Mouse (Mus musculus) forebrain, embryonic 11.5 days (tissue): ENCODE measurements around the gene Tnfrsf4. TPM values are rescaled to one million over a fixed set of nuclear protein-coding genes. Genes with fewer than 3 reads are reported as not detected.

Source experiments
- ATAC-seq: fragments of 200-750 bp; cut with Nextera tagmentation; replicated peaks from 2 replicates; pipeline ENCODE4 v1.8.0; 2017; ENCODE audit warnings: moderate TSS enrichment; ENCODE audit not compliant: low FRiP score
- DNase-seq: peaks from one replicate; pipeline ENCODE4 v3.0.0-alpha.2; 2017; ENCODE audit warnings: low spot score
- H3K27ac ChIP-seq: fragments of 300-500 bp; sonication (generic); 2 replicates; pipeline ENCODE4 v1.5.1; 2014; ENCODE audit warnings: low read depth, low read length
- H3K27me3 ChIP-seq: fragments of 300-500 bp; sonication (generic); 2 replicates; pipeline ENCODE4 v1.6.1; 2014; ENCODE audit warnings: mild to moderate bottlenecking, low read length, mixed read lengths; ENCODE audit not compliant: control insufficient read depth, insufficient read depth
- H3K36me3 ChIP-seq: fragments of 300-500 bp; sonication (generic); 2 replicates; pipeline ENCODE4 v1.6.1; 2014; ENCODE audit warnings: mild to moderate bottlenecking, low read length, moderate library complexity, mixed read lengths; ENCODE audit not compliant: control insufficient read depth, insufficient read depth
- H3K4me1 ChIP-seq: fragments of 300-500 bp; sonication (generic); replicated peaks from 2 replicates; pipeline ENCODE4 v1.6.1; 2014; ENCODE audit warnings: low read length, mixed read lengths; ENCODE audit not compliant: control insufficient read depth, insufficient read depth
- H3K4me2 ChIP-seq: fragments of 300-500 bp; sonication (generic); 2 replicates; pipeline ENCODE4 v1.6.1; 2014; ENCODE audit warnings: low read depth, mild to moderate bottlenecking, low read length, moderate library complexity, mixed read lengths; ENCODE audit not compliant: severe bottlenecking
- H3K4me3 ChIP-seq: fragments of 300-500 bp; sonication (generic); 2 replicates; pipeline ENCODE4 v1.5.1; 2014; ENCODE audit warnings: low read depth, low read length
- H3K9ac ChIP-seq: fragments of 300-500 bp; sonication (generic); 2 replicates; pipeline ENCODE4 v1.6.1; 2014; ENCODE audit warnings: low read length
- H3K9me3 ChIP-seq: fragments of 300-500 bp; sonication (generic); 2 replicates; pipeline ENCODE4 v1.6.1; 2016; ENCODE audit warnings: low read length, mixed read lengths; ENCODE audit not compliant: control insufficient read depth
- WGBS: fragments of 180-500 bp; shearing (Covaris S2); extraction: QIAGEN DNeasy Blood & Tissue Kit; methylation state at CpG from one replicate; pipeline ENCODE4 v1.1.7; 2014; 5-methylcytosine and 5-hydroxymethylcytosine counted together
- polyA plus RNA-seq: library from polyadenylated mRNA; unstranded; fragments of >200 nt; fragmentation: Nextera tagmentation; extraction: Ambion mirVana; gene quantifications from 2 replicates; pipeline ENCODE4 v1.2.1, GENCODE M21; 2014

Tnfrsf4 gene
- polyA plus RNA-seq, 1 experiment from 2014 or later = 0.53 TPM

GRCm38 (mm10) chr4:155991211-155991907, 22.3 kb upstream of the Tnfrsf4 start:
- H3K4me3 ChIP-seq = peak overlapping the region; percentile 89
- peak overlapping the region; percentile 91 for H3K4me2 ChIP-seq
- no peaks in the 10 kb centered on the region for H3K36me3 ChIP-seq
- peak overlapping the region; percentile 78 for H3K9ac ChIP-seq
- ATAC-seq (no peak), DNase-seq (no peak)
- WGBS = 92% methylated on average over 22 of the region's 22 CpGs
- no peaks in the 10 kb centered on the region for H3K27me3 ChIP-seq
- peaks cover 13% of the 10 kb centered on the region; the same call in 1 of the 2 replicates for H3K4me1 ChIP-seq
- H3K27ac ChIP-seq = no peak overlapping the region; the same call in 1 of the 2 replicates
- H3K9me3 ChIP-seq = no peaks in the 10 kb centered on the region

GRCm38 (mm10) chr4:155991908-155992230, 21.8 kb upstream of the Tnfrsf4 start:
- peaks cover 13% of the 10 kb centered on the region; the same call in 1 of the 2 replicates for H3K4me1 ChIP-seq
- H3K9ac ChIP-seq = peak overlapping the region; percentile 78
- H3K4me3 ChIP-seq = peak overlapping the region; percentile 89
- peak overlapping the region; percentile 87 for H3K27ac ChIP-seq
- 30% methylated on average over 37 of the region's 37 CpGs for WGBS
- peak overlapping the region; percentile 91 for H3K4me2 ChIP-seq
- H3K36me3 ChIP-seq = no peaks in the 10 kb centered on the region
- DNase-seq = no peak
- H3K27me3 ChIP-seq = no peaks in the 10 kb centered on the region
- ATAC-seq = peak; percentile 13
- H3K9me3 ChIP-seq = no peaks in the 10 kb centered on the region

- Histone ChIP-seq H3K9me3 (no peaks in the 10 kb centered on the region), H3K9ac (peak within 1 kb of the TSS; percentile 85), H3K27ac (peak within 1 kb of the TSS; percentile 87), H3K36me3 (no peaks in the 10 kb centered on the region), H3K4me1 (peaks cover 13% of the 10 kb centered on the region; the same call in 1 of the 2 replicates), H3K4me2 (peak within 1 kb of the TSS; percentile 91), H3K27me3 (no peaks in the 10 kb centered on the region), H3K4me3 (peak within 1 kb of the TSS; percentile 89)
- ATAC-seq = peak; percentile 84
- under 1% methylated on average over 91 of the region's 99 CpGs for WGBS
- peak; percentile 91 for DNase-seq
Observed at GRCm38 (mm10) chr4:155992241-155992905, 21.3 kb upstream of the Tnfrsf4 start, which contains the start of the genes B3galt6 and Sdf4. Gene B3galt6, minus strand, starts transcription at chr4:155992649. Gene Sdf4, plus strand, starts transcription at chr4:155992872.

- under 1% methylated on average over 70 of the region's 70 CpGs for WGBS
- Histone ChIP-seq H3K27ac (peak overlapping the region; percentile 85), H3K4me3 (peak overlapping the region; percentile 89), H3K9ac (peak overlapping the region; percentile 85), H3K4me2 (peak overlapping the region; percentile 54), H3K4me1 (peaks cover 13% of the 10 kb centered on the region; the same call in 1 of the 2 replicates), H3K27me3 (no peaks in the 10 kb centered on the region), H3K9me3 (no peaks in the 10 kb centered on the region), H3K36me3 (no peaks in the 10 kb centered on the region)
- ATAC-seq = peak; percentile 86
- DNase-seq = peak; percentile 95
Observed at GRCm38 (mm10) chr4:155992906-155993547, 20.6 kb upstream of the Tnfrsf4 start.

GRCm38 (mm10) chr4:155993606-155994005, 20.0 kb upstream of the Tnfrsf4 start:
- H3K9me3 ChIP-seq = no peaks in the 10 kb centered on the region
- DNase-seq (no peak), ATAC-seq (no peak)
- 5% methylated on average over 15 of the region's 15 CpGs for WGBS
- peaks cover 13% of the 10 kb centered on the region; the same call in 1 of the 2 replicates for H3K4me1 ChIP-seq
- no peaks in the 10 kb centered on the region for H3K27me3 ChIP-seq
- H3K9ac ChIP-seq = peak overlapping the region; percentile 85
- H3K27ac ChIP-seq = peak overlapping the region; percentile 85
- H3K4me3 ChIP-seq = peak overlapping the region; percentile 89
- H3K4me2 ChIP-seq = peak overlapping the region; percentile 54
- H3K36me3 ChIP-seq = no peaks in the 10 kb centered on the region

DNA sequence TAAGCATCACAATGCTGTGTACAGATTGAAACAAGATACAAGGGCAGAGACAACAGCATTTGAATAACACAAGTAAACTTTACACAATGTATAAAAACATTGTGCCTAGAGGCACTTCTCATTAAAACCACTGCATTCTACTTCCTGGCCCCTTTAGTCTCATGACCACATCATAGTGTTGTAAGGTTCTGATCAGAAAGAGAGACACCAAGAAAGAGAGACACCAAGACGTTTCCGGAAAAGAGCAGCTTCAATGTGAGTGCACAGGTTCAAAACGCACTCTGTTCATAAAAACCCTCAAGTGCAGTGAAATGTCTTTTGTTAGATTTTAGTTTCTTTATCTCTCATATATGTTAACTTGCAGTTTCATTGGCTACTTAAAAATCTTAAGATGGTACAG, 9.5 kb upstream of the Tnfrsf4 start:
- H3K27ac ChIP-seq = no peak overlapping the region
- 87% methylated on average over 3 of the region's 3 CpGs for WGBS
- H3K9ac ChIP-seq = no peak overlapping the region
- H3K9me3 ChIP-seq = no peaks in the 10 kb centered on the region
- no peaks in the 10 kb centered on the region for H3K27me3 ChIP-seq
- H3K4me3 ChIP-seq = no peak overlapping the region
- no peaks in the 10 kb centered on the region for H3K4me1 ChIP-seq
- DNase-seq = no peak
- no peak overlapping the region for H3K4me2 ChIP-seq
- peaks cover 23% of the 10 kb centered on the region for H3K36me3 ChIP-seq
- ATAC-seq = no peak

DNA sequence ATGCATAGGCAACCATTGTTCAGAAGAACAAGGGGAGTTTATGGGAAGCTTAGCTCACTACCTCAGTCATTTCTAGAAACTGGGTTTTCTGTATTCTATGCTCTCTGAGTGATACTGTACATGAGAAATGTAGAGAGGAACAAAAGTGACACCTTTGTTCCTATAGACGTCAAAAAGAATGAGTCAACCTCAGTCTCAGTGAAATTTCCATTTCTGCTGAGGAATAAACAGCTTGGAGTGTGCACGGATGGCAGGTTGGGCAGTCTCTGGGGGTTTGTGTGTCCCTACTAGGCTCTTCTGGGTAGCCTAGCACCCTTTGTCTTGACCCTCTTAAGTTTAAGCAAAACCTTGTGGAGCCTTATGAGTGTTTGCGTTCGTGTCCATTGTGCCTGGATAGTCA, 5.3 kb upstream of the Tnfrsf4 start:
- Histone ChIP-seq H3K27me3 (no peaks in the 10 kb centered on the region), H3K36me3 (peaks cover 26% of the 10 kb centered on the region), H3K27ac (no peak overlapping the region), H3K4me2 (no peak overlapping the region), H3K9ac (no peak overlapping the region), H3K4me1 (no peaks in the 10 kb centered on the region), H3K4me3 (no peak overlapping the region), H3K9me3 (no peaks in the 10 kb centered on the region)
- 94% methylated on average over 4 of the region's 4 CpGs for WGBS
- DNase-seq = no peak
- no peak for ATAC-seq

DNA sequence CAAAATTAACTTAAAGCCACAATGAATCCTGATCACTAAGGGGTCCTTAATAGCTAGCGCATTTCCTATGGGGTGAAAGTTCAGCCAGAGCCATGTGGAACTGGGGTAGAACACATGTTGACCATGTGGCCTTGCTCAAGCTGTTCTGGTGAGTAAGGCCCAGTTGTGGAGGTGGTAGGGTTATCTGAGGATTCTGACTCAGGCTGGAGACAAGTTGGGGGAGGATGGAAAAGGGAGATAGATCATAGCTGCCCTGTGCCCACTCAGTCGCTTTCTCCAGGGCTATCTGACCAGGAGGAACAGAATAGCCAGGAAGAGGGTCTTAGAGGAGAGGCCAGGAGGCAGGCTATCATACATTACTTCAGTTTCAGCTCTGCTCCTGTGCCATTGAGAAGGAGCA, 793 bp downstream of the Tnfrsf4 start:
- DNase-seq (no peak), ATAC-seq (no peak)
- H3K27ac ChIP-seq = no peak overlapping the region

More for the DNA sequence above, 793 bp downstream of the Tnfrsf4 start:
- Histone ChIP-seq H3K4me2 (no peak overlapping the region), H3K9ac (no peak overlapping the region), H3K4me1 (no peaks in the 10 kb centered on the region), H3K36me3 (peaks cover 9% of the 10 kb centered on the region; the same call in 1 of the 2 replicates), H3K9me3 (no peaks in the 10 kb centered on the region), H3K4me3 (no peak overlapping the region), H3K27me3 (no peaks in the 10 kb centered on the region)
- WGBS = 88% methylated on average over 2 of the region's 2 CpGs
